Mouse (Mus musculus): ENCODE measurements at regions not wholly inside any gene's neighbourhood (a gene's known extent, or its start where the extent isn't known, plus 50 kb on each side); places are given as distances from the start of the nearest gene placed in this dataset.
A peak's percentile ranks its signal among the peaks of the same experiment; 100 is the strongest.

DNA sequence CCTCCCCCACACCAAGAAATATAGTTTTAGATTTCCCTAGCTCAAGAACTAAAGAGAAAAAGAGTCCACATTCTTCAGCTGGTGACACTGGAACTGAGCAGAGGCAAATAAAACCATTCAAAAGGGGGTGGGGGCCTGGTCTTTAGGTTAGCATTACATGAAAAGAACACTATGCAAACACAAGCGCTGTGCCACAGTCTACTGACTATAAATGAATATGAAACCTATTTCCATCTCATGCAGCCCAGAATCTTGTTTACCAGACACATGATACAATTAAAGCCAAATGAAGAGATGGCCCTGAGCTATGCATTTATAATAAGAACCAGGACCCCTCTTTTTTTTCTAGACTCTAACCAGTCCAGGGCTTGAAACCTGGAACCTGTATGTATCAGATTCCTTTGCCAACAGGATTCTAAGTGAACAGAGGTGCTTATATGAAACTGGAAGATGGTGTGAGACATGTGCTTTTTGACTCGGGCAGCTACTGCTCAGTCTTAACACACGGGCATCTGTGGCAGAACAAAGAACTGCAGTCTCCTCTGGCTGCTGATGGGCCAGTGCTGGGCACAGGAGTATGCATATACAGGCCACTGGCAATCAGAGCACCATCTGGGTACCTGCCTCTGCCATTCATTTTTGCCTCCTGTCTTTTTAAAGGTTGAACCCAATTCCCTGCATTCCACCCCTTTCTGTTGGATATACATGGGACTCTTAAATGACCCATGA, 308.5 kb downstream of the Sox4 start:
- no peaks in the 10 kb centered on the region for H3K36me3 ChIP-seq (replicated peaks; ENCODE audit: insufficient read depth, low read length)
- no peak overlapping the region for H3K27ac ChIP-seq (ENCODE audit: low read depth)
- H3K4me3 ChIP-seq (ENCODE audit: low read depth, low read length): no peak overlapping the region
- H3K27me3 ChIP-seq (ENCODE audit: insufficient read depth, low read length): no peaks in the 10 kb centered on the region
- DNase-seq (no peak), ATAC-seq (no peak)
- H3K4me1 ChIP-seq (ENCODE audit: insufficient read depth): no peaks in the 10 kb centered on the region
- no peak for TF ChIP-seq EP300 (IDR thresholded peaks at IDR 0.05; ENCODE audit: low read depth)
- no peak for TF ChIP-seq CTCF (IDR thresholded peaks at IDR 0.05; ENCODE audit: low read depth)
- no peak overlapping the region for H3K9ac ChIP-seq (replicated peaks)
- H3K4me2 ChIP-seq (ENCODE audit: low read depth, low read length): no peak overlapping the region
- WGBS (ENCODE audit: insufficient replicate concordance): 84% methylated on average over 3 of the region's 3 CpGs
- no peaks in the 10 kb centered on the region for H3K9me3 ChIP-seq (ENCODE audit: low read length)

DNA sequence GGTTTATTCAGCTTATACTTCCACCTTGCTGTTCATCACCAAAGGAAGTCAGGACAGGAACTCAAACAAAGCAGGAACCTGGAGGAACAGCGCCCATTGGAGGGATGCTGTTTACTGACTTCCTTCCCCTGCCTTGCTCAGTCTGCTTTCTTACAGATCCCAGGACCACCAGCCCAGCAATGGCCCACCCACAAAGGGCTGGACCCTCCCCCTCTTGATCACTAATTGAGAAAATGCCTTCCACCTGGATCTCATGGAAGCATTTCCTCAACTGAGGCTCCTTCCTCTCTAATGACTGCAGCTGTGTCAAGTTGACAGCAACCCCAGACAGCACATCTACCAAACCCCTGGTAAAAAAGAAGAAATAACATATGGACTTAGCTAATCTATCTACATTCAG, 312.7 kb downstream of the Sox4 start:
- H3K9ac ChIP-seq (replicated peaks): no peak overlapping the region
- WGBS (ENCODE audit: insufficient replicate concordance): 43% methylated on average over 1 of the region's 1 CpGs
- H3K36me3 ChIP-seq (replicated peaks; ENCODE audit: insufficient read depth, low read length): no peaks in the 10 kb centered on the region
- no peak for DNase-seq
- H3K27me3 ChIP-seq (ENCODE audit: insufficient read depth, low read length): no peaks in the 10 kb centered on the region
- no peak overlapping the region for H3K27ac ChIP-seq (ENCODE audit: low read depth)
- H3K9me3 ChIP-seq (ENCODE audit: low read length): no peaks in the 10 kb centered on the region
- TF ChIP-seq EP300 (IDR thresholded peaks at IDR 0.05; ENCODE audit: low read depth) (no peak), CTCF (IDR thresholded peaks at IDR 0.05; ENCODE audit: low read depth) (no peak)
- no peaks in the 10 kb centered on the region for H3K4me1 ChIP-seq (ENCODE audit: insufficient read depth)
- H3K4me2 ChIP-seq (ENCODE audit: low read depth, low read length): no peak overlapping the region
- no peak overlapping the region for H3K4me3 ChIP-seq (ENCODE audit: low read depth, low read length)
- no peak for ATAC-seq

DNA sequence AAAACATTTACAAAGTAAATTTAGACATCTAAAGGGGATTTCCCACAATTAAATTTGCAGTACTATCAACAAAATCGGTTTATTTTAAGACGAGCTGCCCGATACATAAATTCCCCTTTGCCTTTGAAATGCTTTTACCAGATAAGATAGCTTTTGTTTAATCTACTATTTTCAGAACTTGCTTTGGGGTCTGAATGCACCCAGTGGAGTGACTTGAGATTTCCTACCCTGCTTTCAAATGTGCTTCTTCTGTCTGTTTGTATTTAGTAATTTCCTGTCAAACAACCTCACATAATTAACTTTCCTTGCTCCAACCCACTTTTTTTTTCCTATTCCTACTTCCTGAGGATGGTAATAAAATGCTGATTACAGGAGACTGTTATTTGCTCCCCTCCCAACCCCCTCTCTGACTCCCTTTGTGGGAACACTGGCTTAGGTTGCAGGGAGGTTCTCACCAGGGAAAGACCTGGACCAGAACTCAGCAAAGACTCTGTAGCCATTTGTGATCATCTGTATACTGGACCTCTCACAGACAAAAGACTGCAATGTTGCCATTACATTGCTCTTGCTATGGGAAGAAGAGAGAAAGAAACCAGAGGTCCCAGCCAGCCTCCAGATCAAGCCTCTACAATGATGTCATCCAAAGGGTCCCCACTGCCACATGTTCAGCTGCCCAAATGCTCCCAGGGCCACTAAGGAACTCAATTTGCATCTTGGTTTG, 318.1 kb downstream of the Sox4 start:
- no peaks in the 10 kb centered on the region for H3K27me3 ChIP-seq (ENCODE audit: insufficient read depth, low read length)
- H3K9me3 ChIP-seq (ENCODE audit: low read length): no peaks in the 10 kb centered on the region
- no peak overlapping the region for H3K4me2 ChIP-seq (ENCODE audit: low read depth, low read length)
- TF ChIP-seq EP300 (IDR thresholded peaks at IDR 0.05; ENCODE audit: low read depth): no peak
- no peak for TF ChIP-seq CTCF (IDR thresholded peaks at IDR 0.05; ENCODE audit: low read depth)
- H3K4me1 ChIP-seq (ENCODE audit: insufficient read depth): peaks cover 5% of the 10 kb centered on the region
- no peak overlapping the region for H3K4me3 ChIP-seq (ENCODE audit: low read depth, low read length)
- no peak for ATAC-seq
- H3K36me3 ChIP-seq (replicated peaks; ENCODE audit: insufficient read depth, low read length): no peaks in the 10 kb centered on the region
- DNase-seq: no peak
- WGBS (ENCODE audit: insufficient replicate concordance): 32% methylated on average over 3 of the region's 3 CpGs
- H3K9ac ChIP-seq (replicated peaks): no peak overlapping the region
- no peak overlapping the region for H3K27ac ChIP-seq (ENCODE audit: low read depth)

DNA sequence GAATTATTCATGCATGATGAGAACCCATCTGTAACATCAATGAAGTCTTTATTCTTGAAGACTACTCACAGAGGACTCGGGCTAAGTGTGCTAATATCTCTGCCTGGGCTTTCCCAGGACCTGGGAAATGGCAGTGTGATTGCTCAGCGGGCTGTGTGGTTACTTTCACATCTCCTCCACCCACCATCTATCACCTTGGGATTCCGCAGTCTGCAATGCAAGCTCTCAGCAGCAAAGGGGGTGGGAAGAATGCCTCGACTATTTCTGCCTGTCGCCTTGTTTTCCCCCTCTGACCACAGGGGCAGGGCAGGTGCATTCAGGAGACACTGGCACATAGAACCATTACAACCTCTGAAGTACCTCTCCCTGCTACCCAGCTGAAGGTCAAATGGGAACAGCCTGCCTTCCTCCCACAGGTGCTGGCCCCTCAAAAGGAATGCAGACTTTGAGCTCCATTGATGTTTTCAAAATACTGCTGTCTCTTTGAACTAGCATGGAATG, 319.9 kb downstream of the Sox4 start:
- Histone ChIP-seq H3K4me2 (ENCODE audit: low read depth, low read length) (no peak overlapping the region), H3K9ac (replicated peaks) (no peak overlapping the region), H3K27ac (ENCODE audit: low read depth) (no peak overlapping the region), H3K9me3 (ENCODE audit: low read length) (no peaks in the 10 kb centered on the region), H3K4me1 (ENCODE audit: insufficient read depth) (peaks cover 5% of the 10 kb centered on the region), H3K27me3 (ENCODE audit: insufficient read depth, low read length) (no peaks in the 10 kb centered on the region), H3K4me3 (ENCODE audit: low read depth, low read length) (no peak overlapping the region), H3K36me3 (replicated peaks; ENCODE audit: insufficient read depth, low read length) (no peaks in the 10 kb centered on the region)
- 54% methylated on average over 5 of the region's 5 CpGs for WGBS (ENCODE audit: insufficient replicate concordance)
- TF ChIP-seq EP300 (IDR thresholded peaks at IDR 0.05; ENCODE audit: low read depth): no peak
- no peak for TF ChIP-seq CTCF (IDR thresholded peaks at IDR 0.05; ENCODE audit: low read depth)
- peak; percentile 65 for ATAC-seq
- DNase-seq: no peak

DNA sequence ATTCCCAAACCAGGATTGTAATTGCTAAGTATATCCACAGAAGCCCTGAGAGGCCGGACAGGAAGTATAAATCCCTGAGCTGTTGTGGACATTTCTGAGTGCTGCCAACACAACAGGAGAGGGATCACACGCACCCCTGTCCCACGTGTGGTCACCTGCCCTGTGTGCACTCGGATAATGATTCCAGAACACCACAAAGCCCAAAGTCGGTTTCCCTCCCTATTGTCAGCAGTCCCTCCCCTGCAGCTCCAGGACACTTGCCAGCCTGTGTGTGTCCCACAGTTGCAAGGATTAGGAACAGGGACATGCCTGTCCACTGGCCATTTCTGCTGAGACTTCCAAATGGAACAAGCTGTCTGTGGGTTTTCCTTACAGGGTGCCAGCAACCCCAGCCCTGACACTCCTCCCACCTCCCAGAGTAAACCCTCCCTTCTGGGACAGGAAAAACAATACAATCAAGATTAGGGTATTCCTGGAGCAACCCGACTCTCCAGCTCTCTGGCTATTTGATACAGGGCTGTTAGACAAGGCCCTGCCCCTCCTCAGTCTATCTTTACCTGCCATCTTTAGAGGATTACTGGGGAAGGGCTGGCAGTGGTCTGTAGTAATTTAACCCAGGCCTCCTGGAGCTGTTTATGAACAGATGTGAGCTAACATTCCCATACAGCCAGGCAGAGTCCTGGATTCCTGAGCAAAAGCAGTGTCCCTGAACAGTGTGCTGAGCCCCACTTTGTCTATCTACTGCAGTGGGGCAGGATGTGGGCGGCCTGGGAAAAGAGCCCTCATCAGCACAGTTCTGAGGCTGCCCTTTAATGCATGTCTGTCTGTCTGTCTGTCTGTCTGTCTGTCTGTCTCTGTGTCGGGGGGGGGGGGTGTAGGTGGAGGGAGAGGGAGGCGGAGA, 323.8 kb downstream of the Sox4 start:
- H3K27ac ChIP-seq (ENCODE audit: low read depth): 0 out of 2 replicates have a peak overlapping the region, but pooled peaks have one; percentile 30
- no peaks in the 10 kb centered on the region for H3K9me3 ChIP-seq (ENCODE audit: low read length)
- no peak overlapping the region for H3K4me3 ChIP-seq (ENCODE audit: low read depth, low read length)
- H3K27me3 ChIP-seq (ENCODE audit: insufficient read depth, low read length): no peaks in the 10 kb centered on the region
- no peak for DNase-seq
- H3K4me1 ChIP-seq (ENCODE audit: insufficient read depth): peaks cover 5% of the 10 kb centered on the region; the same call in 1 of the 2 replicates
- TF ChIP-seq EP300 (IDR thresholded peaks at IDR 0.05; ENCODE audit: low read depth) (no peak), CTCF (IDR thresholded peaks at IDR 0.05; ENCODE audit: low read depth) (no peak)
- no peak overlapping the region for H3K4me2 ChIP-seq (ENCODE audit: low read depth, low read length)
- H3K36me3 ChIP-seq (replicated peaks; ENCODE audit: insufficient read depth, low read length): no peaks in the 10 kb centered on the region
- no peak overlapping the region for H3K9ac ChIP-seq (replicated peaks)
- WGBS (ENCODE audit: insufficient replicate concordance): 57% methylated on average over 9 of the region's 9 CpGs
- ATAC-seq: peak; percentile 27; the same call in 1 of the 2 replicates
